ENCODE assay signal across 33 mouse cellular contexts in the genomic region with DNA sequence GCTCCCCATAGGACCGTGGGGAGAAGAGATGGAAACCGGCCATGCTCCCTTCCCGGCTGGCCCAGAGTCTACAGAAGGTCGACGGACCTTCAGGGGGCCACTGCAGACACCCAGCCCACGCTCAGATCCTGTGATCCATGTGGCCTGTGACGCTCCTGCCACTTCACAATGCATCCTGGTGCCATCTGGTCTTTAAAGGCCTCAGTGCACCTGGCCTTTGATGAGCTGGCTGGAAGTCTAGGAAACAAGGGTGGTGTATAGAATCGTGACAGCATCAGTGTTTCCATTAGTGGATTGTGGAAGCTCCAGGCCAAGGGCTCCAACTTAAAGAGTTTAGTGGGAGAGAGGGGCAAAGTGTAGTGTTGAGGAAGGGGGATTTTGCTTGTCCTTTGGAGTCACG. TPM values are rescaled to one million over a fixed set of nuclear protein-coding genes. Genes with fewer than 3 reads are reported as not detected.
DNase-seq lines count a peak whose midpoint lies in the region; ATAC-seq and TF ChIP-seq lines count a peak whose summit lies in the region.
"Had no signal": no experiment of that assay in that cellular context is flagged by ENCODE, and none has a peak within 500 bp of the region (broad histone marks: within the 10 kb centered on the region; RNA-seq: fewer than 3 reads in every experiment).

A gene (minus strand): TSS at position 101 of the 400 bp plus-strand sequence.

- H3K27ac ChIP-seq in testis, adult 2 months (ENCODE audit: control insufficient read depth, insufficient read depth, low read depth, low read length) = no peak within 1 kb of the TSS
- H3K27ac ChIP-seq: embryonic facial prominence, embryonic 10.5 days; embryonic facial prominence, embryonic 13.5 days; forebrain, embryonic 12.5 days; forebrain, embryonic 15.5 days; heart, adult 2 months; heart, embryonic 10.5 days; hindbrain, embryonic 12.5 days; hindbrain, embryonic 15.5 days had no signal

- H3K4me1 ChIP-seq in testis, adult 2 months (ENCODE audit: control insufficient read depth, insufficient read depth, low read length) = peaks cover 3% of the 10 kb centered on the region; the same call in 1 of the 2 replicates
- H3K4me1 ChIP-seq in G1E (ENCODE audit: insufficient read depth, low read depth, low read length) = no peaks in the 10 kb centered on the region
- H3K4me1 ChIP-seq: embryonic facial prominence, embryonic 10.5 days; embryonic facial prominence, embryonic 13.5 days; forebrain, embryonic 12.5 days; forebrain, embryonic 15.5 days; hindbrain, embryonic 12.5 days; hindbrain, embryonic 15.5 days had no signal

- H3K27me3 ChIP-seq in testis, adult 2 months (ENCODE audit: control insufficient read depth, insufficient read depth, low read length) = peaks cover 4% of the 10 kb centered on the region
- H3K27me3 ChIP-seq in G1E (ENCODE audit: insufficient read depth, low read length) = no peaks in the 10 kb centered on the region; the same call in 1 of the 2 replicates
- H3K27me3 ChIP-seq: CH12.LX; embryonic facial prominence, embryonic 13.5 days; forebrain, embryonic 12.5 days; forebrain, embryonic 15.5 days; hindbrain, embryonic 12.5 days; hindbrain, embryonic 15.5 days had no signal

- no peak for TF ChIP-seq CTCF in testis, adult 2 months (IDR thresholded peaks at IDR 0.05; ENCODE audit: control insufficient read depth, insufficient read depth, insufficient replicate concordance, low read depth, low read length)
- TF ChIP-seq CTCF in G1E (IDR thresholded peaks at IDR 0.05; ENCODE audit: low read depth, low read length) = no peak

- H3K4me3 ChIP-seq in testis, adult 2 months (ENCODE audit: control insufficient read depth, low read depth, low read length) = peak within 1 kb of the TSS; percentile 92
- H3K4me3 ChIP-seq in G1E (ENCODE audit: low read depth, low read length) = peak within 1 kb of the TSS; percentile 23; the same call in 1 of the 2 replicates
- H3K4me3 ChIP-seq: embryonic facial prominence, embryonic 10.5 days; embryonic facial prominence, embryonic 13.5 days; erythroblast, embryonic 14.5 days; forebrain, embryonic 12.5 days; forebrain, embryonic 15.5 days; heart, adult 2 months; heart, embryonic 10.5 days; hindbrain, embryonic 12.5 days; hindbrain, embryonic 15.5 days had no signal

- peak; percentile 20 to 47 for DNase-seq in cerebellum, postnatal 10 days
- DNase-seq in cerebellum, adult 18-20 months = no peak
- no peak for DNase-seq in testis, postnatal 14 days (ENCODE audit: low spot score)
- no peak for DNase-seq in G1E (ENCODE audit: low spot score)
- DNase-seq in layer of hippocampus, postnatal 25 days (ENCODE audit: extremely low spot score in 1 of 2, low spot score in 1 of 2) = no peak
- DNase-seq: adrenal gland, adult 2 months; adrenal gland, postnatal 14 days; B cell, adult 2 months; cerebellum, adult 11-12 months; cerebellum, adult 9-10 months; embryo, embryonic 11 days; gastrocnemius, postnatal 25 days; heart, adult 2 months had no signal

- TF ChIP-seq POLR2A in testis, adult 2 months (IDR thresholded peaks at IDR 0.05; ENCODE audit: control insufficient read depth, low read depth, low read length) = peak; percentile 62; the same call in 1 of the 2 replicates

- ATAC-seq in G1E (ENCODE audit: extremely low read depth, insufficient number of reproducible peaks, low FRiP score, poor library complexity, severe bottlenecking) = no peak
- ATAC-seq: forebrain, embryonic 15.5 days; intestine, postnatal 0 days had no signal

- H3K9me3 ChIP-seq in G1E (replicated peaks) = peaks cover 68% of the 10 kb centered on the region
- H3K9me3 ChIP-seq: embryonic facial prominence, embryonic 10.5 days; embryonic facial prominence, embryonic 13.5 days; forebrain, embryonic 12.5 days; forebrain, embryonic 15.5 days; heart, embryonic 10.5 days; hindbrain, embryonic 12.5 days; hindbrain, embryonic 15.5 days had no signal

- no peaks in the 10 kb centered on the region for H3K36me3 ChIP-seq in testis, adult 2 months (ENCODE audit: control insufficient read depth, insufficient read depth, low read length)
- no peaks in the 10 kb centered on the region for H3K36me3 ChIP-seq in G1E (replicated peaks)
- H3K36me3 ChIP-seq: embryonic facial prominence, embryonic 10.5 days; embryonic facial prominence, embryonic 13.5 days; forebrain, embryonic 12.5 days; forebrain, embryonic 15.5 days; heart, embryonic 10.5 days; hindbrain, embryonic 12.5 days; hindbrain, embryonic 15.5 days had no signal

RNA-seq across cellular contexts. Expression of the gene that starts here (rescaled TPM):
- 206 and 220 TPM in 2 replicates for polyA plus RNA-seq in testis, adult 2 months (2012; rRNA removed)
- not detected in 2 replicates for total RNA-seq in G1E (2014; fragmentation: Nextera tagmentation)
- 0.11 and 0.12 TPM in 2 replicates for total RNA-seq in G1E (2017)
- polyA plus RNA-seq in G1E (2012) = not detected in 2 replicates
- under 1 TPM; 0.17 to 0.28 TPM for total RNA-seq in layer of hippocampus, postnatal 25 days (2021)
- total RNA-seq: adrenal gland, adult 2 months; adrenal gland, postnatal 14 days; adrenal gland, postnatal 4 days; CH12.LX; gastrocnemius, adult 8-10 months; gastrocnemius, postnatal 25 days; heart, adult 2 months; heart, postnatal 25 days; hematopoietic stem cell, adult 5-6 weeks; MEL had no signal
- polyA plus RNA-seq: adrenal gland, adult 2 months; cortical plate, adult 2 months; embryonic facial prominence, embryonic 10.5 days; embryonic facial prominence, embryonic 13.5 days; erythroblast, embryonic 14.5 days; forebrain, embryonic 12.5 days; forebrain, embryonic 15.5 days; heart, embryonic 14.5 days; heart, postnatal 0 days; hindbrain, embryonic 12.5 days; hindbrain, embryonic 15.5 days; intestine, embryonic 14.5 days; intestine, postnatal 0 days had no signal

Comparison
In these comparisons a context has a peak if more than half of its experiments do, and no peak if none do; other contexts are left out.
1. RNA of the gene that starts here (polyA plus RNA-seq): 206 to 220 TPM in testis, adult 2 months; not detected in G1E; every median in the first group is over 100 times any median in the second.
2. DNase-seq: peak in cerebellum, postnatal 10 days (2 of 2); none in cerebellum, adult 18-20 months (0 of 2), testis, postnatal 14 days (single experiment), G1E (single experiment) and layer of hippocampus, postnatal 25 days (0 of 2).